Mouse (Mus musculus): Measurements from ENCODE around the gene Oosp2. TPM values are rescaled to one million over a fixed set of nuclear protein-coding genes. Genes with fewer than 3 reads are reported as not detected.

Oosp2 gene
- polyA plus RNA-seq (2016; fragmentation: Nextera tagmentation; extraction: Ambion mirVana), result not detected in 2 replicates

GRCm38 (mm10) chr19:11660459-11660858 lies at the start of gene Oosp2:
Gene Oosp2, minus strand, starts transcription at chr19:11660559.
- no peaks in the 10 kb centered on the region for H3K36me3 ChIP-seq
- H3K9me3 ChIP-seq (replicated peaks), result no peaks in the 10 kb centered on the region
- no peak for DNase-seq (ENCODE audit: low spot score)
- H3K27me3 ChIP-seq (ENCODE audit: low read depth, poor library complexity, severe bottlenecking), result no peaks in the 10 kb centered on the region
- no peak within 1 kb of the TSS for H3K27ac ChIP-seq (replicated peaks)
- no peak within 1 kb of the TSS for H3K4me3 ChIP-seq
- H3K4me1 ChIP-seq, result no peaks in the 10 kb centered on the region
- 87% methylated on average over 5 of the region's 5 CpGs for WGBS

GRCm38 (mm10) chr19:11698342-11698741 lies 38.0 kb upstream of the Oosp2 start:
- DNase-seq (ENCODE audit: low spot score), result no peak
- Histone ChIP-seq H3K27ac (replicated peaks) (no peak overlapping the region), H3K9me3 (replicated peaks) (no peaks in the 10 kb centered on the region), H3K4me1 (no peaks in the 10 kb centered on the region), H3K36me3 (no peaks in the 10 kb centered on the region), H3K27me3 (ENCODE audit: low read depth, poor library complexity, severe bottlenecking) (no peaks in the 10 kb centered on the region), H3K4me3 (no peak overlapping the region)
- 95% methylated on average over 6 of the region's 6 CpGs for WGBS

- Histone ChIP-seq H3K27ac (replicated peaks) (no peak within 1 kb of the TSS), H3K4me1 (no peaks in the 10 kb centered on the region), H3K9me3 (replicated peaks) (no peaks in the 10 kb centered on the region), H3K4me3 (no peak within 1 kb of the TSS), H3K36me3 (no peaks in the 10 kb centered on the region), H3K27me3 (ENCODE audit: low read depth, poor library complexity, severe bottlenecking) (no peaks in the 10 kb centered on the region)
- no peak for DNase-seq (ENCODE audit: low spot score)
- 86% methylated on average over 2 of the region's 2 CpGs for WGBS
These were observed 36.4 kb upstream of the Oosp2 start, which contains the start of gene Oosp3 for GRCm38 (mm10) chr19:11696755-11697154. Gene Oosp3, plus strand, starts transcription at chr19:11697055.

GRCm38 (mm10) chr19:11691454-11691853 lies 31.1 kb upstream of the Oosp2 start:
- Histone ChIP-seq H3K9me3 (replicated peaks) (no peaks in the 10 kb centered on the region), H3K4me3 (no peak overlapping the region), H3K4me1 (no peaks in the 10 kb centered on the region), H3K27me3 (ENCODE audit: low read depth, poor library complexity, severe bottlenecking) (no peaks in the 10 kb centered on the region), H3K36me3 (no peaks in the 10 kb centered on the region), H3K27ac (replicated peaks) (no peak overlapping the region)
- DNase-seq (ENCODE audit: low spot score), result no peak
- WGBS, result 79% methylated on average over 1 of the region's 1 CpGs

- H3K27me3 ChIP-seq (ENCODE audit: low read depth, poor library complexity, severe bottlenecking), result no peaks in the 10 kb centered on the region
- H3K9me3 ChIP-seq (replicated peaks), result no peaks in the 10 kb centered on the region
- no peak within 1 kb of the TSS for H3K27ac ChIP-seq (replicated peaks)
- no peak within 1 kb of the TSS for H3K4me3 ChIP-seq
- H3K4me1 ChIP-seq, result no peaks in the 10 kb centered on the region
- DNase-seq (ENCODE audit: low spot score), result no peak
- WGBS, result 72% methylated on average over 5 of the region's 5 CpGs
- no peaks in the 10 kb centered on the region for H3K36me3 ChIP-seq
These were observed 30.5 kb upstream of the Oosp2 start, which contains the start of gene Oosp1 for GRCm38 (mm10) chr19:11690839-11691238. Gene Oosp1, minus strand, starts transcription at chr19:11691150.

- no peak for DNase-seq (ENCODE audit: low spot score)
- Histone ChIP-seq H3K27me3 (ENCODE audit: low read depth, poor library complexity, severe bottlenecking) (no peaks in the 10 kb centered on the region), H3K27ac (replicated peaks) (no peak overlapping the region), H3K9me3 (replicated peaks) (no peaks in the 10 kb centered on the region), H3K4me1 (no peaks in the 10 kb centered on the region), H3K4me3 (no peak overlapping the region), H3K36me3 (no peaks in the 10 kb centered on the region)
These were observed 1.2 kb upstream of the Oosp2 start for GRCm38 (mm10) chr19:11661562-11661961.

- H3K27me3 ChIP-seq (ENCODE audit: low read depth, poor library complexity, severe bottlenecking), result no peaks in the 10 kb centered on the region
- H3K4me1 ChIP-seq, result no peaks in the 10 kb centered on the region
- 83% methylated on average over 2 of the region's 2 CpGs for WGBS
These were observed 1.2 kb downstream of the Oosp2 start for GRCm38 (mm10) chr19:11659142-11659541.

GRCm38 (mm10) chr19:11649564-11649963 lies 10.8 kb downstream of the Oosp2 start:
- no peaks in the 10 kb centered on the region for H3K9me3 ChIP-seq (replicated peaks)
- H3K4me1 ChIP-seq, result no peaks in the 10 kb centered on the region
- WGBS, result 87% methylated on average over 4 of the region's 4 CpGs
- no peak overlapping the region for H3K4me3 ChIP-seq
- no peak overlapping the region for H3K27ac ChIP-seq (replicated peaks)
- no peak for DNase-seq (ENCODE audit: low spot score)
- H3K36me3 ChIP-seq, result no peaks in the 10 kb centered on the region
- H3K27me3 ChIP-seq (ENCODE audit: low read depth, poor library complexity, severe bottlenecking), result no peaks in the 10 kb centered on the region

More at GRCm38 (mm10) chr19:11659142-11659541, 1.2 kb downstream of the Oosp2 start:
- DNase-seq (ENCODE audit: low spot score), result no peak
- Histone ChIP-seq H3K9me3 (replicated peaks) (no peaks in the 10 kb centered on the region), H3K4me3 (no peak overlapping the region), H3K36me3 (no peaks in the 10 kb centered on the region), H3K27ac (replicated peaks) (no peak overlapping the region)

- no peaks in the 10 kb centered on the region for H3K27me3 ChIP-seq (ENCODE audit: low read depth, poor library complexity, severe bottlenecking)
- DNase-seq (ENCODE audit: low spot score), result no peak
- no peak overlapping the region for H3K4me3 ChIP-seq
- no peaks in the 10 kb centered on the region for H3K9me3 ChIP-seq (replicated peaks)
- no peaks in the 10 kb centered on the region for H3K36me3 ChIP-seq
- no peaks in the 10 kb centered on the region for H3K4me1 ChIP-seq
- WGBS, result 84% methylated on average over 3 of the region's 3 CpGs
- no peak overlapping the region for H3K27ac ChIP-seq (replicated peaks)
These were observed 14.2 kb downstream of the Oosp2 start for GRCm38 (mm10) chr19:11646166-11646565.

- H3K4me1 ChIP-seq, result no peaks in the 10 kb centered on the region
- H3K9me3 ChIP-seq (replicated peaks), result no peaks in the 10 kb centered on the region
- no peak for DNase-seq (ENCODE audit: low spot score)
- no peaks in the 10 kb centered on the region for H3K36me3 ChIP-seq
- H3K4me3 ChIP-seq, result no peak within 1 kb of the TSS
- 68% methylated on average over 1 of the region's 1 CpGs for WGBS
- H3K27ac ChIP-seq (replicated peaks), result no peak within 1 kb of the TSS
- no peaks in the 10 kb centered on the region for H3K27me3 ChIP-seq (ENCODE audit: low read depth, poor library complexity, severe bottlenecking)
These were observed 19.6 kb downstream of the Oosp2 start, which contains the start of gene Ms4a3 for GRCm38 (mm10) chr19:11640732-11641131. Gene Ms4a3, minus strand, starts transcription at chr19:11640851.

GRCm38 (mm10) chr19:11639038-11639437 lies 21.3 kb downstream of the Oosp2 start:
- no peaks in the 10 kb centered on the region for H3K27me3 ChIP-seq (ENCODE audit: low read depth, poor library complexity, severe bottlenecking)
- H3K27ac ChIP-seq (replicated peaks), result no peak overlapping the region
- H3K4me3 ChIP-seq, result no peak overlapping the region
- no peaks in the 10 kb centered on the region for H3K36me3 ChIP-seq
- no peak for DNase-seq (ENCODE audit: low spot score)
- 83% methylated on average over 4 of the region's 4 CpGs for WGBS
- no peaks in the 10 kb centered on the region for H3K4me1 ChIP-seq
- H3K9me3 ChIP-seq (replicated peaks), result no peaks in the 10 kb centered on the region

- no peaks in the 10 kb centered on the region for H3K9me3 ChIP-seq (replicated peaks)
- no peak overlapping the region for H3K27ac ChIP-seq (replicated peaks)
- no peaks in the 10 kb centered on the region for H3K27me3 ChIP-seq (ENCODE audit: low read depth, poor library complexity, severe bottlenecking)
- H3K4me3 ChIP-seq, result no peak overlapping the region
- WGBS, result 88% methylated on average over 5 of the region's 5 CpGs
- no peaks in the 10 kb centered on the region for H3K4me1 ChIP-seq
- no peak for DNase-seq (ENCODE audit: low spot score)
- H3K36me3 ChIP-seq, result no peaks in the 10 kb centered on the region
These were observed 24.8 kb downstream of the Oosp2 start for GRCm38 (mm10) chr19:11635572-11635971.

- Histone ChIP-seq H3K4me3 (no peak overlapping the region), H3K27ac (replicated peaks) (no peak overlapping the region), H3K9me3 (replicated peaks) (no peaks in the 10 kb centered on the region), H3K36me3 (no peaks in the 10 kb centered on the region), H3K4me1 (no peaks in the 10 kb centered on the region), H3K27me3 (ENCODE audit: low read depth, poor library complexity, severe bottlenecking) (no peaks in the 10 kb centered on the region)
- no peak for DNase-seq (ENCODE audit: low spot score)
- 78% methylated on average over 2 of the region's 2 CpGs for WGBS
These were observed 26.0 kb downstream of the Oosp2 start for GRCm38 (mm10) chr19:11634330-11634729.

- H3K4me3 ChIP-seq, result no peak overlapping the region
- no peak for DNase-seq (ENCODE audit: low spot score)
- H3K4me1 ChIP-seq, result no peaks in the 10 kb centered on the region
- no peaks in the 10 kb centered on the region for H3K9me3 ChIP-seq (replicated peaks)
- no peaks in the 10 kb centered on the region for H3K27me3 ChIP-seq (ENCODE audit: low read depth, poor library complexity, severe bottlenecking)
- no peak overlapping the region for H3K27ac ChIP-seq (replicated peaks)
- no peaks in the 10 kb centered on the region for H3K36me3 ChIP-seq
- WGBS, result 80% methylated on average over 1 of the region's 1 CpGs
These were observed 26.6 kb downstream of the Oosp2 start for GRCm38 (mm10) chr19:11633732-11634131.

Data from midbrain, embryonic 10.5 days (tissue).